Mouse (Mus musculus) spleen, postnatal 14 days (tissue): ENCODE data around the gene Negr1.

Experiments used
- DNase-seq, 2 experiments: peaks; one replicate each; pipeline ENCODE4 v3.0.0; 2021 to 2022; ENCODE audit warnings: low spot score in 2 of 2

The Negr1 gene

GRCm38 (mm10) chr3:157215937-157216719 lies 654.5 kb downstream of the Negr1 start:
- DNase-seq, result no peak

GRCm38 (mm10) chr3:157217794-157218193 lies 656.2 kb downstream of the Negr1 start:
- DNase-seq, result no peak

- DNase-seq, result no peak
These were observed 663.3 kb downstream of the Negr1 start for GRCm38 (mm10) chr3:157224920-157225319.

GRCm38 (mm10) chr3:157232723-157233122 lies 671.1 kb downstream of the Negr1 start:
- DNase-seq, result no peak

GRCm38 (mm10) chr3:157240240-157240639 lies 678.6 kb downstream of the Negr1 start:
- DNase-seq, result no peak

GRCm38 (mm10) chr3:157255446-157255845 lies 693.9 kb downstream of the Negr1 start:
- no peak for DNase-seq

GRCm38 (mm10) chr3:157255863-157256262 lies 694.3 kb downstream of the Negr1 start:
- no peak for DNase-seq

GRCm38 (mm10) chr3:157268742-157269141 lies 707.1 kb downstream of the Negr1 start:
- DNase-seq, result no peak

GRCm38 (mm10) chr3:157272379-157272778 lies 710.8 kb downstream of the Negr1 start:
- DNase-seq, result no peak

- DNase-seq, result no peak
These were observed 712.5 kb downstream of the Negr1 start for GRCm38 (mm10) chr3:157274143-157274542.

GRCm38 (mm10) chr3:157279717-157280116 lies 718.1 kb downstream of the Negr1 start:
- DNase-seq, result no peak

- no peak for DNase-seq
These were observed 719.7 kb downstream of the Negr1 start for GRCm38 (mm10) chr3:157281259-157281658.

GRCm38 (mm10) chr3:157291286-157291685 lies 729.7 kb downstream of the Negr1 start:
- no peak for DNase-seq

GRCm38 (mm10) chr3:157297216-157297615 lies 735.6 kb downstream of the Negr1 start:
- no peak for DNase-seq

GRCm38 (mm10) chr3:157303430-157304116 lies 742.0 kb downstream of the Negr1 start:
- no peak for DNase-seq

GRCm38 (mm10) chr3:157321081-157321573 lies 759.5 kb downstream of the Negr1 start:
- DNase-seq, result no peak

- no peak for DNase-seq
These were observed 760.2 kb downstream of the Negr1 start for GRCm38 (mm10) chr3:157321834-157322233.

GRCm38 (mm10) chr3:157334169-157334568 lies 772.6 kb downstream of the Negr1 start:
- no peak for DNase-seq

- no peak for DNase-seq
These were observed 787.9 kb downstream of the Negr1 start for GRCm38 (mm10) chr3:157349480-157349879.

- DNase-seq, result no peak
These were observed 797.3 kb downstream of the Negr1 start for GRCm38 (mm10) chr3:157358905-157359304.

- DNase-seq, result no peak
These were observed 798.2 kb downstream of the Negr1 start for GRCm38 (mm10) chr3:157359840-157360239.
